15 mouse cellular contexts compared by ENCODE assay signal in genomic region chr14:22782365-22782764, GRCm38 (mm10).
DNase-seq lines count a peak whose midpoint lies in the region; TF ChIP-seq lines count a peak whose summit lies in the region.
"Had no signal": no experiment of that assay in that cellular context is flagged by ENCODE, and none has a peak within 500 bp of the region (broad histone marks: within the 10 kb centered on the region; RNA-seq: fewer than 3 reads in every experiment).

No protein-coding gene starts in this region.

- no peak; the same call in 1 of the 2 replicates for TF ChIP-seq CTCF in kidney, adult 2 months (conservative IDR thresholded peaks at IDR 0.05; ENCODE audit: insufficient read depth, insufficient read length, low read depth, low read length)

- no peaks in the 10 kb centered on the region for H3K36me3 ChIP-seq in kidney, adult 2 months (ENCODE audit: control insufficient read depth, insufficient read depth, low read length)
- H3K36me3 ChIP-seq: embryonic facial prominence, embryonic 12.5 days; heart, embryonic 13.5 days; lung, embryonic 15.5 days; midbrain, embryonic 15.5 days; neural tube, embryonic 13.5 days had no signal

- H3K4me3 ChIP-seq in kidney, adult 2 months (ENCODE audit: insufficient read depth, low read depth, low read length) = no peak overlapping the region
- H3K4me3 ChIP-seq: embryonic facial prominence, embryonic 12.5 days; heart, embryonic 13.5 days; lung, embryonic 15.5 days; midbrain, embryonic 15.5 days; neural tube, embryonic 13.5 days had no signal

- peak overlapping the region; percentile 90 for H3K27ac ChIP-seq in kidney, adult 2 months (ENCODE audit: insufficient read depth, low read depth, low read length)
- H3K27ac ChIP-seq: embryonic facial prominence, embryonic 12.5 days; heart, embryonic 13.5 days; lung, embryonic 15.5 days; midbrain, embryonic 15.5 days had no signal

- intact Hi-C loops in left cerebral cortex, postnatal 4 days (cut with DNase I) = no loop called here

- no peak for TF ChIP-seq POLR2A in kidney, adult 2 months (IDR thresholded peaks at IDR 0.05; ENCODE audit: low read depth, low read length)

- 29% methylated on average over 2 of the region's 2 CpGs for WGBS in kidney, adult 2 months

- DNase-seq in cerebellum, postnatal 10 days = peak; percentile 16 to 29
- no peak for DNase-seq in cerebellum, postnatal 4 days (ENCODE audit: low spot score in 2 of 2)
- DNase-seq in left cerebral cortex, postnatal 4 days = peak; percentile 9
- DNase-seq in left cerebral cortex, adult 18-20 months (ENCODE audit: low spot score in 2 of 2) = no peak
- DNase-seq in kidney, adult 2 months = peak; percentile 71
- DNase-seq in kidney, postnatal 4 days = peak; percentile 58 to 70
- no peak for DNase-seq in right cerebral cortex, postnatal 36 days (ENCODE audit: low spot score in 2 of 2)
- DNase-seq in adrenal gland, adult 18-20 months (ENCODE audit: low spot score in 2 of 2) = no peak
- DNase-seq: cerebellum, adult 11-12 months; thymus, postnatal 14 days had no signal

- no peaks in the 10 kb centered on the region for H3K27me3 ChIP-seq in kidney, adult 2 months (replicated peaks; ENCODE audit: control insufficient read depth, insufficient read depth, low read length)
- H3K27me3 ChIP-seq: embryonic facial prominence, embryonic 12.5 days; heart, embryonic 13.5 days; midbrain, embryonic 15.5 days had no signal

- peaks cover 35% of the 10 kb centered on the region for H3K4me1 ChIP-seq in kidney, adult 2 months (ENCODE audit: control insufficient read depth, insufficient read depth, low read length)

Comparison
In these comparisons a context has a peak if more than half of its experiments do, and no peak if none do; other contexts are left out.
1. DNase-seq: peak in cerebellum, postnatal 10 days (2 of 2), left cerebral cortex, postnatal 4 days (single experiment), kidney, adult 2 months (single experiment) and kidney, postnatal 4 days (2 of 2); none in cerebellum, postnatal 4 days (0 of 2), left cerebral cortex, adult 18-20 months (0 of 2), right cerebral cortex, postnatal 36 days (0 of 2) and adrenal gland, adult 18-20 months (0 of 2).